Mouse (Mus musculus) megakaryocyte, embryonic 14.5 days (primary cell): ENCODE results near the gene Ncapd3. TPM values are rescaled to one million over a fixed set of nuclear protein-coding genes. Genes with fewer than 3 reads are reported as not detected.

Experiments
- H3K27me3 ChIP-seq: replicated peaks from 2 replicates; pipeline ENCODE3; 2012; ENCODE audit warnings: inconsistent platforms
- H3K36me3 ChIP-seq: replicated peaks from 2 replicates; pipeline ENCODE3; 2012; ENCODE audit warnings: low read length, inconsistent platforms, mixed read lengths
- H3K4me1 ChIP-seq: 2 replicates; pipeline ENCODE4 v1.6.1; 2012; ENCODE audit warnings: inconsistent platforms
- H3K4me3 ChIP-seq: replicated peaks from 2 replicates; pipeline ENCODE3; 2012; ENCODE audit warnings: moderate library complexity, mild to moderate bottlenecking, inconsistent platforms
- H3K9me3 ChIP-seq: 2 replicates; pipeline ENCODE4 v1.6.1; 2012; ENCODE audit warnings: inconsistent platforms
- FLI1 ChIP-seq: IDR thresholded peaks from 2 replicates; pipeline ENCODE4 v1.6.1; 2012; ENCODE audit warnings: low read length, inconsistent platforms, mixed read lengths
- GATA1 ChIP-seq: IDR thresholded peaks from 3 replicates; pipeline ENCODE4 v1.6.1; 2012; ENCODE audit warnings: mixed read lengths, low read length, inconsistent platforms, borderline replicate concordance
- polyA plus RNA-seq: library from polyadenylated mRNA; stranded (reverse); fragments of >175 nt; gene quantifications from 2 replicates; pipeline ENCODE4 v1.2.3, GENCODE M21; 2012; ENCODE audit warnings: low replicate concordance; ENCODE audit not compliant: insufficient read depth

The Ncapd3 gene
- polyA plus RNA-seq, 1 experiment = 0.97 TPM

DNA sequence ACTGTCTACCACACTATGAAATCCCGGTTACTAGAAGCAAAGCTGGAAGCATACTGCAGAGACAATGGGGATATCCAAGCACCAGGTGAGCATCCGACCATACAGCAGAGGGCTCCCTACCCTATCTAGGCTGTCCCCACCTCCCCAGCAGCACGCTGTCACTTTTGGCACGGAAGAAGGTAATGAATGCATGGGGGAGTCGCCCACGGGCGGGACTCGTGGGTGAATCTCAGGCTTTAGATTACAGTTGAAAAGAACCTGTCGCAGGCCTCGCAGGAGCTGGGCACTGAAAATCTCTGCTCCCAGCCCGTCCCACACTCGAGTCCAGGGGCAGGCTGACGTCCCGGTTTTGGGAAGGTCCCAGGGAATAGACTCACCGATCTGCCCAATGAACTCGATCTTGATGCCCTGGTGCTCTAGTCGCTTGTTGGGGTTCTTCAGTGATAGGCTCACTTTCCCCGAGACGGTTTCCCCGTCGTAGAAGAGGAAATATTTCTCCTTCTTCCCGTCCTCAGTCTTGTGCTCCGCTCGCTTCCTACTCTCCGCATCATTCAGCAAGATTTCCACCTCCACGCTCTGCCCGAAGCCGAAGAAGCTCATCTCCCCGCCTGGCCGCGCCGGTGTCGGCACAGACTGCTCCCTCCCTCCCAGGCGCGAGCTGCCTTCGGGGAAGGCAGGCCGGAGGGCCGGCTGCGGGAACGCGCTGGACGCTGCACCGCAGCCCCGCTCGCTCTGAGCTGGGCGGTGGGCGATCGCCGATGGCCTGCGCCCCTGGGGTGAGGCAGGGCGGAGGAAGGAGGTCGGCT lies 750 bp upstream of the Ncapd3 start:
- Histone ChIP-seq H3K27me3 (no peaks in the 10 kb centered on the region), H3K9me3 (no peaks in the 10 kb centered on the region), H3K4me1 (peaks cover 71% of the 10 kb centered on the region), H3K4me3 (peak overlapping the region; percentile 100), H3K36me3 (peaks cover 10% of the 10 kb centered on the region)
- TF ChIP-seq GATA1 (no peak), FLI1 (no peak)

DNA sequence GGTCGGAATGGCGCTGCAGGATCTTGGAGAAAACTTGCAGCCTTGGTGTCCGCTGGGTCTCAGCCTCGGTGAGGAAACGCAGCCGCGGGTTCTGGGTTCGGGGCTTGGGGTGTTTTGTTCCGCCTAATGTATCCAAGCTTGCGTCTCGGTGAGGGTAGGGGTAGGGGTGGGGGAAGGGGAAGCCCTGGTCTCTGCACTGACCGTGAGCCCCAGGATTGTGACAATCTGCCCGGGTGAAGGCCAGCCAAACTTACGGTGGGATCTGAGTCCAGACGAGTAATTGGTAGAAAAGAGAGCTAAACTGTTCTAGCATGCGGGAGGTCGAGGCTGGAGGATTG lies 757 bp downstream of the Ncapd3 start:
- Histone ChIP-seq H3K9me3 (no peaks in the 10 kb centered on the region), H3K27me3 (no peaks in the 10 kb centered on the region), H3K36me3 (peaks cover 19% of the 10 kb centered on the region), H3K4me3 (peak overlapping the region; percentile 100), H3K4me1 (peaks cover 74% of the 10 kb centered on the region)
- TF ChIP-seq FLI1 (no peak), GATA1 (no peak)

DNA sequence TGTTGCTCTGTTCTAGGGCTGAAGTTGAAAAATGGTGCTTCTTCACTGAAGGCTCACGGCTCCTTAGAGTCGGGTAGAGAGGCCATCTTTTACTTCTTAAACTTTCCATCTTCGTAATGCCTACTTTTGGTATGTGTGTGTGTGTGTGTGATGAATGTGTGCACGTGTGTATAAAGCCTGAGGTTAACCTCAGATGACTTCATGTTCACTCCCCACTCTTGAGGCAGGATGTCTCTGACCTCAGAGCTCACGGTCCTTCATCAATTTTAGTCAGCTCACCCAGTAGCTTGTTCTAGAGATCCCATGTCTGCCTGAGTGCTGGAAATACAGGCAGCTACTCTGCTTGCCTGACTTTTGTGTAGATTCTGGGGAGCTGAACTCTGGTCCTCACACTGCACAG lies 13.9 kb downstream of the Ncapd3 start:
- TF ChIP-seq FLI1 (no peak), GATA1 (no peak)
- no peak overlapping the region for H3K4me3 ChIP-seq
- H3K27me3 ChIP-seq = no peaks in the 10 kb centered on the region
- no peaks in the 10 kb centered on the region for H3K9me3 ChIP-seq
- peaks cover 97% of the 10 kb centered on the region for H3K36me3 ChIP-seq
- H3K4me1 ChIP-seq = peaks cover 22% of the 10 kb centered on the region

DNA sequence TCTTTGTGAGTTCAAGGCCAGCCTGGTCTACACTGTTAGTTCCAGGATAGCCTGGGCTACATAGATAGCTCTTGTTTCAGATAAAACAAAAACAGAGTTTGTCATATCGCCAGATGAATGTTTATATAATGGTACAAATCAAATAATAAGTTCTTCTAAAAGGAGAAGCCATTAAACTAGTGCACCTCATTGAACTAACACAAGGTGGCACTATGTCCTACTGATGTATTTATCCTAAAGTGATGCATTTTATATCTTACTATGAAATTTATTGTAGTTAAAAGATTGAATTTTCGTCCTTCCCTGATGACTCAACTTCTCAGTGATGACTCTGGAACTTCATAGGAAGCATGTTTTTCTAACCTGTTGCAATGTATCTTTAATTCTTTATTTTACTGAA lies 19.5 kb downstream of the Ncapd3 start:
- H3K4me3 ChIP-seq = no peak overlapping the region
- H3K36me3 ChIP-seq = peaks cover 97% of the 10 kb centered on the region
- H3K9me3 ChIP-seq = no peaks in the 10 kb centered on the region
- TF ChIP-seq GATA1 = no peak
- TF ChIP-seq FLI1 = no peak
- H3K4me1 ChIP-seq = peaks cover 18% of the 10 kb centered on the region
- no peaks in the 10 kb centered on the region for H3K27me3 ChIP-seq

DNA sequence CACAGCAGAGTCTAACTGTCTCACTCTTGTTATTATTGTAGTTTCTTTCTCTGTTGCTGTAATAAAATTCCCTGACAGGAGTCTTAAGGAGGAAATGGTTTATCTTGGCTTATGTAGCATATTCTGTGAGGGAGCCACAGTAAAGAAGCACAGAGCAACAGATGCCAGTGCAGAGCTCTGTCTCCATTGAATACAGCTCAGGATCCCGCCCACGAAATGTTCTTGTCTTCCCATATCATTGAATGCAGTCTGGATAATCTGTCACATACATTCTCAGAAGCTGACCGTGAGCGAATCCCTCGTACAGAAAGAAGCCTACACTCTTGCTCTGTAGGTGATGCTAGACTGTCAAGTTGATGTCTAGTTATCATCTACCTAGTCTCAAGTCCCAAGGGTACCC lies 28.4 kb downstream of the Ncapd3 start:
- no peak overlapping the region for H3K4me3 ChIP-seq
- TF ChIP-seq FLI1 = no peak
- no peak for TF ChIP-seq GATA1
- H3K27me3 ChIP-seq = no peaks in the 10 kb centered on the region
- H3K36me3 ChIP-seq = peaks cover 95% of the 10 kb centered on the region
- H3K4me1 ChIP-seq = no peaks in the 10 kb centered on the region
- no peaks in the 10 kb centered on the region for H3K9me3 ChIP-seq

DNA sequence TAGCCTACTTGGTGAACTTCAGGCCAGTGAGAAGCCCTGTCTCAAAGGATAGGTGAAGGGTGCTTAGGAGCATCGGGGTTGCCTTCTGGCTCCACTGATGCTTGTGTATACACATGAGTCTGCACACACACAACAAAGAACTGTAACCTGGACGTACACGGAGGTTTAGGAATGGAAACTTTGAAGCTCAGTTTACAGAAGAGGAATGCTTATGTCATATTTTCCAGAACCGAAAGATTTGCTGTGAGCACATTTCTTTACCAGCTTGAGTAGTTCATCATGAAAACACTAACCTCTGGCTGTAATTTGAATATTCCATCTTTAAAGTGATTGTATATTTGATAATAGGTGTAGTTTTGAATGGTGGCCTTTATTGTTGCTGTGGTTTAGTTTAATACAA lies 40.9 kb downstream of the Ncapd3 start:
- Histone ChIP-seq H3K9me3 (peaks cover 3% of the 10 kb centered on the region; the same call in 1 of the 2 replicates), H3K4me3 (no peak overlapping the region), H3K36me3 (peaks cover 96% of the 10 kb centered on the region), H3K4me1 (0 out of 2 replicates have a peak, but pooled peaks cover 3% of the 10 kb centered on the region), H3K27me3 (no peaks in the 10 kb centered on the region)
- TF ChIP-seq GATA1 (no peak), FLI1 (no peak)

DNA sequence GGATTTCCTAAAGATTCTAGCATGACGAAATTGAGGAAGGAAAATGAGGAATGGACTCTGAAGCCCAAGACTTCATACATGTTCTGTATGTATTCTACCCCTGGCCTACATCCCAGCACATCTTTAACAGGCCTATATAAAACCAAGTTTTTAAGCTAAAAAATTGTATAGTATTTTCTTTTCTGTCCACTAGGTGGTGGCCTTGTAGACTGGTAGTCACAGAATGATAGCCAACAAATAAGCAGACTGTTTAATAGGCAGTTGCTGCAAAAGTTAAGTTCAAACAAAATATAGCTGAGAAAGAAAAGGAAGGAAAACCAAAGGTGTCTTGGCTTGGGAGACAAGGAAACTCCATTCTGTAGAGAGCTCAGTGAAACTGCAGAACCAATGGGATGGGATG lies 44.7 kb downstream of the Ncapd3 start:
- no peak overlapping the region for H3K4me3 ChIP-seq
- peaks cover 2% of the 10 kb centered on the region; the same call in 1 of the 2 replicates for H3K9me3 ChIP-seq
- TF ChIP-seq GATA1 = no peak
- no peak for TF ChIP-seq FLI1
- peaks cover 97% of the 10 kb centered on the region for H3K36me3 ChIP-seq
- H3K4me1 ChIP-seq = 0 out of 2 replicates have a peak, but pooled peaks cover 3% of the 10 kb centered on the region
- no peaks in the 10 kb centered on the region for H3K27me3 ChIP-seq

DNA sequence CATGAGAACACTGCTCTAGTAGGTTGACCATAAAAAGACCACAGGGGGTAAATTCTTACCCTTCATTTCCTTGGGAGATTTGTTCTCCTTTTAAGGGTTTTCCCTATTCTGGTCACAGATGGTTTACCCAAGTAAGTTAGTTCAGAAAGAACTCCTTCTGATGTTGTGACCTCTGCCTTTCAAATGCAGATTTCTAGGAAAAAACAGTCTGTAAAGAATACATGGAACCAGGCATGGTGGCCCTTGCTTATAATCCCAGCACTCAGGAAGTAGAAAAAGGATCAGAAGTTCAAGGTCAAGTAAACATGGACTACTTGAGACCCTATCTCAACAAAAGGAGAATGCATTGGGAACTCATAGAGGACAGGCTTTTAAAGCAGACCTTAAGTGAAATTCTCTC lies 45.8 kb downstream of the Ncapd3 start:
- H3K4me1 ChIP-seq = no peaks in the 10 kb centered on the region
- TF ChIP-seq FLI1 (no peak), GATA1 (no peak)
- H3K4me3 ChIP-seq = no peak overlapping the region
- H3K36me3 ChIP-seq = peaks cover 96% of the 10 kb centered on the region
- H3K9me3 ChIP-seq = no peaks in the 10 kb centered on the region
- H3K27me3 ChIP-seq = no peaks in the 10 kb centered on the region

DNA sequence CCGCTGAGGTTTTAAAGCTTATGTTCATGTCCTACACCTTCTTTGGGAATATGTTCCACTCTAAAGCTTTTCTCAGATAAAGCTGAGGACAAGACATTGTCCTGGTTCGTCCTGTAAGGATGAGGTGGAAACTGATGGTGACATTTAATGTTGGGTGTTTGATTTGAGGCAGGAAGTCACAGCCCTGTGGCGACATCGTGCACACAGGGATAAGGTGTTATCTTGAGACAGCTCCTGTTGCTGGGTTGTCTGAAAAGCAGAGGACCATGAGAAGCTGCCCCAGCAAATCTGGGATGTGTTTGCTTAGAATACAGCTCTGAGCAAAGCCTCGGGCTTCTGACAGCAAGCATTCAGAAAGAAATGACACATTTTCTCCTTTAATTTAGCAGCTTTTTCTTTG lies 56.3 kb downstream of the Ncapd3 start:
- no peaks in the 10 kb centered on the region for H3K4me1 ChIP-seq
- peaks cover 100% of the 10 kb centered on the region for H3K36me3 ChIP-seq
- TF ChIP-seq FLI1 (no peak), GATA1 (no peak)
- H3K4me3 ChIP-seq = no peak overlapping the region
- no peaks in the 10 kb centered on the region for H3K9me3 ChIP-seq
- no peaks in the 10 kb centered on the region for H3K27me3 ChIP-seq

DNA sequence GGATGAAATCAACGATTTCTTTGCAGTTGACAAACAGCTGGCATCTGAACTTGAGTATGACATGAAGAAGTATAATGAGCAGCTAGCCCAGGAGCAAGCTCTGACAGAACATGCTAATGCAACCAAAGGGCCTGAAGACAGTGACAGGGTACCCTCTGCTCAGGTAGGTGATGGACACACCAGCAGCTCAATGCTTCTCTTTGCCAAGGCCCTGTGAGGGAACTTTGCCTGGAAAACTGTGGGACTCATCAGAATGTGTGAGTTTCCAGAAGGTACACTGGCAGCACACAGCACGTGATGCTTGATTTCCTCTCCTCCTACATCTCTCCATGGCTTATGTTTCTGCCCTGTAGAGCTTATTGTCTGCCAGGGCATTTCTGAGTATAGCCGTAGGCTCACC lies 57.4 kb downstream of the Ncapd3 start:
- H3K4me3 ChIP-seq = no peak overlapping the region
- no peaks in the 10 kb centered on the region for H3K9me3 ChIP-seq
- peaks cover 100% of the 10 kb centered on the region for H3K36me3 ChIP-seq
- H3K27me3 ChIP-seq = no peaks in the 10 kb centered on the region
- TF ChIP-seq GATA1 (no peak), FLI1 (no peak)
- H3K4me1 ChIP-seq = no peaks in the 10 kb centered on the region
